Mouse (Mus musculus) CH12.LX (cell line): ENCODE measurements around the gene Gm12845. TPM values are rescaled to one million over a fixed set of nuclear protein-coding genes. Genes with fewer than 3 reads are reported as not detected.

Source experiments
- DNase-seq: peaks from one replicate; pipeline ENCODE4 v3.0.0-alpha.2; 2013; ENCODE audit errors: extremely low read depth
- H3K27ac ChIP-seq: 2 replicates; pipeline ENCODE4 v1.5.1; 2012; ENCODE audit warnings: low read depth, mild to moderate bottlenecking, control low read depth, moderate library complexity; ENCODE audit not compliant: insufficient read depth
- H3K27me3 ChIP-seq: replicated peaks from 2 replicates; pipeline ENCODE3; 2012; ENCODE audit warnings: inconsistent platforms
- H3K36me3 ChIP-seq, 2 experiments: replicated peaks in 1 of 2; 2 replicates each; pipeline versions ENCODE3 to v1.6.1; 2012; ENCODE audit warnings: inconsistent platforms in 1 of 2, low read length in 1 of 2, mild to moderate bottlenecking in 1 of 2, mixed read lengths in 1 of 2, moderate library complexity in 1 of 2; ENCODE audit not compliant: control insufficient read depth in 1 of 2, insufficient read depth in 1 of 2
- H3K4me1 ChIP-seq, 2 experiments: 2 replicates each; pipeline ENCODE4 v1.6.1; 2012; ENCODE audit warnings: inconsistent platforms in 1 of 2, moderate library complexity in 1 of 2; ENCODE audit not compliant: insufficient read depth in 2 of 2, control insufficient read depth in 1 of 2
- H3K4me2 ChIP-seq: 2 replicates; pipeline ENCODE4 v1.6.1; 2012; ENCODE audit warnings: low read depth, mild to moderate bottlenecking, control low read depth; ENCODE audit not compliant: poor library complexity, insufficient read depth, severe bottlenecking
- H3K4me3 ChIP-seq, 3 experiments: fragments of 150-350 bp in 1 of 3; sonication (generic) in 1 of 3; replicated peaks in 1 of 3; 2 replicates each; pipeline versions ENCODE3 to v1.5.1; 2011 to 2012; ENCODE audit warnings: low read depth in 2 of 3, low read length in 2 of 3, mild to moderate bottlenecking in 2 of 3, moderate library complexity in 2 of 3, control low read depth in 1 of 3, improper control_type of control experiment in 1 of 3, inconsistent platforms in 1 of 3, mixed read lengths in 1 of 3; ENCODE audit not compliant: poor library complexity in 1 of 3
- H3K79me2 ChIP-seq: replicated peaks from 2 replicates; pipeline ENCODE4 v1.6.1; 2012; ENCODE audit warnings: mild to moderate bottlenecking, moderate library complexity; ENCODE audit not compliant: control insufficient read depth, poor library complexity, insufficient read depth, severe bottlenecking; ENCODE audit errors: extremely low read depth
- H3K9ac ChIP-seq: 2 replicates; pipeline ENCODE4 v1.6.1; 2012; ENCODE audit warnings: low read depth, mild to moderate bottlenecking, control low read depth, moderate library complexity; ENCODE audit not compliant: insufficient read depth
- H3K9me3 ChIP-seq: replicated peaks from 2 replicates; pipeline ENCODE3; 2012; ENCODE audit warnings: low read length, inconsistent platforms, mixed read lengths
- BHLHE40 ChIP-seq: IDR thresholded peaks from 2 replicates; pipeline ENCODE4 v1.6.1; 2011; ENCODE audit warnings: mild to moderate bottlenecking, low read depth, low read length, improper control_type of control experiment
- CHD2 ChIP-seq: IDR thresholded peaks from 2 replicates; pipeline ENCODE4 v1.6.1; 2011; ENCODE audit warnings: low read length, improper control_type of control experiment
- CTCF ChIP-seq, 2 experiments: IDR thresholded peaks in 1 of 2; conservative IDR thresholded peaks in 1 of 2; 2 replicates each; pipeline ENCODE4 v1.5.1; 2011 to 2012; ENCODE audit warnings: low read depth in 2 of 2, low read length in 2 of 2, improper control_type of control experiment in 1 of 2, inconsistent platforms in 1 of 2, mild to moderate bottlenecking in 1 of 2, moderate library complexity in 1 of 2
- JUN ChIP-seq: IDR thresholded peaks from 2 replicates; pipeline ENCODE4 v1.6.1; 2011; ENCODE audit warnings: low read depth, mild to moderate bottlenecking, low read length, improper control_type of control experiment, moderate library complexity; ENCODE audit not compliant: insufficient read depth
- JUND ChIP-seq: conservative IDR thresholded peaks from 2 replicates; pipeline ENCODE4 v1.6.1; 2011; ENCODE audit warnings: low read depth, low read length, improper control_type of control experiment
- KAT2A ChIP-seq: IDR thresholded peaks from 2 replicates; pipeline ENCODE4 v1.6.1; 2012; ENCODE audit warnings: low read length, improper control_type of control experiment, inconsistent platforms; ENCODE audit not compliant: insufficient replicate concordance
- MEF2A ChIP-seq: IDR thresholded peaks from 2 replicates; pipeline ENCODE4 v1.6.1; 2014; ENCODE audit warnings: low read depth, mild to moderate bottlenecking, inconsistent platforms, low read length, improper control_type of control experiment, borderline replicate concordance
- MXI1 ChIP-seq: IDR thresholded peaks from 2 replicates; pipeline ENCODE4 v1.6.1; 2011; ENCODE audit warnings: mild to moderate bottlenecking, low read depth, low read length, improper control_type of control experiment
- NELFE ChIP-seq: IDR thresholded peaks from 2 replicates; pipeline ENCODE4 v1.6.1; 2011; ENCODE audit warnings: low read depth, low read length, improper control_type of control experiment
- NRF1 ChIP-seq: IDR thresholded peaks from 2 replicates; pipeline ENCODE4 v1.6.1; 2014; ENCODE audit warnings: low read depth, mild to moderate bottlenecking, inconsistent platforms, low read length, improper control_type of control experiment, moderate library complexity
- PAX5 ChIP-seq: IDR thresholded peaks from 2 replicates; pipeline ENCODE4 v1.6.1; 2012; ENCODE audit warnings: low read length, inconsistent platforms, mixed read lengths
- POLR2A ChIP-seq: IDR thresholded peaks from 2 replicates; pipeline ENCODE4 v1.6.1; 2011; ENCODE audit warnings: low read depth, mild to moderate bottlenecking, improper control_type of control experiment, low read length
- RAD21 ChIP-seq: IDR thresholded peaks from 2 replicates; pipeline ENCODE4 v1.6.1; 2011; ENCODE audit warnings: low read depth, mild to moderate bottlenecking, low read length, improper control_type of control experiment, moderate library complexity
- RCOR1 ChIP-seq: conservative IDR thresholded peaks from 2 replicates; pipeline ENCODE4 v1.6.1; 2012; ENCODE audit warnings: low read depth, mild to moderate bottlenecking, inconsistent platforms, low read length, improper control_type of control experiment
- SMC3 ChIP-seq: IDR thresholded peaks from 2 replicates; pipeline ENCODE4 v1.6.1; 2011; ENCODE audit warnings: low read depth, low read length, improper control_type of control experiment
- TBP ChIP-seq: conservative IDR thresholded peaks from 2 replicates; pipeline ENCODE4 v1.6.1; 2011; ENCODE audit warnings: low read depth, low read length, improper control_type of control experiment
- TCF12 ChIP-seq: IDR thresholded peaks from 2 replicates; pipeline ENCODE4 v1.6.1; 2014; ENCODE audit warnings: low read depth, mild to moderate bottlenecking, inconsistent platforms, low read length, improper control_type of control experiment
- USF1 ChIP-seq: IDR thresholded peaks from 2 replicates; pipeline ENCODE4 v1.6.1; 2014; ENCODE audit warnings: low read depth, mild to moderate bottlenecking, inconsistent platforms, low read length, improper control_type of control experiment
- USF2 ChIP-seq: conservative IDR thresholded peaks from 2 replicates; pipeline ENCODE4 v1.6.1; 2011; ENCODE audit warnings: low read depth, low read length, improper control_type of control experiment
- ZC3H11A ChIP-seq: IDR thresholded peaks from 2 replicates; pipeline ENCODE4 v1.6.1; 2012; ENCODE audit warnings: low read depth, mild to moderate bottlenecking, inconsistent platforms, low read length, improper control_type of control experiment
- ZKSCAN1 ChIP-seq: IDR thresholded peaks from 2 replicates; pipeline ENCODE4 v1.6.1; 2012; ENCODE audit warnings: low read depth, inconsistent platforms, low read length, improper control_type of control experiment, borderline replicate concordance
- ZNF384 ChIP-seq: IDR thresholded peaks from 2 replicates; pipeline ENCODE4 v1.6.1; 2012; ENCODE audit warnings: low read depth, low read length, improper control_type of control experiment, inconsistent platforms
- dilution Hi-C: fragments of 300-500 bp; cut with MboI; formaldehyde crosslinking; loops from 2 replicates; pipeline ENCODE4 v1.14.3; 2020; ENCODE audit warnings: low sequenced_read_pairs; ENCODE audit not compliant: extremely low pct_unique_long_range_greater_than_20kb, extremely low pct_ligation_motif_present
- in situ Hi-C: fragments of 300-500 bp; cut with MboI; formaldehyde crosslinking; loops from 3 replicates; pipeline ENCODE4 v1.14.3; 2019; ENCODE audit warnings: low sequenced_read_pairs, low pct_ligation_motif_present, low pct_unique_long_range_greater_than_20kb, mixed read lengths
- polyA plus RNA-seq: library from polyadenylated mRNA; unstranded; fragments of >175 nt; gene quantifications from 2 replicates; pipeline ENCODE4 v1.2.1, GENCODE M21; 2012; ENCODE audit warnings: low read depth; ENCODE audit not compliant: insufficient read length
- total RNA-seq, 2 experiments: library from RNA; depleted of rRNA; stranded (reverse); fragments of 300-350 nt in 1 of 2; fragments of >200 nt in 1 of 2; gene quantifications; 2 replicates each; pipeline ENCODE4 v1.2.3; 2012 to 2014

Gm12845 gene
- total and polyA plus RNA-seq, 3 experiments: 0.08 to 0.17 TPM; not detected in 1

GRCm38 (mm10) chr4:117770935-117771334 lies 46.7 kb downstream of the Gm12845 start:
- Histone ChIP-seq H3K4me2 (no peak overlapping the region), H3K27ac (no peak overlapping the region), H3K36me3 (no peaks in the 10 kb centered on the region), H3K27me3 (no peaks in the 10 kb centered on the region), H3K79me2 (no peaks in the 10 kb centered on the region), H3K4me1 (peaks cover 0 to 4% of the 10 kb centered on the region in 2 experiments; a peak in 1 of 4 replicates), H3K4me3 (no peak overlapping the region), H3K9me3 (no peaks in the 10 kb centered on the region), H3K9ac (no peak overlapping the region)
- dilution Hi-C loops (no loop called here), in situ Hi-C loops (loop anchor here (10.0 kb wide), 1 partner anchor 56 kb away; no protein-coding TSS in a partner anchor)
- peak; percentile 71 for DNase-seq
- TF ChIP-seq NRF1 (no peak), ZNF384 (no peak), MXI1 (no peak), ZKSCAN1 (no peak), ZC3H11A (no peak), SMC3 (peak; percentile 45), RAD21 (peak; percentile 73), CTCF (conservative IDR thresholded peaks at IDR 0.05 in 1 of 2, IDR thresholded peaks at IDR 0.05 in 1 of 2; ENCODE audit: low read depth in 2 of 2, low read length in 2 of 2) (peak; percentile 35 to 77; a peak in 3 of 4 replicates)

GRCm38 (mm10) chr4:117772960-117773359 lies 48.7 kb downstream of the Gm12845 start:
- H3K4me2 ChIP-seq: no peak overlapping the region
- TF ChIP-seq JUN (no peak), TBP (no peak), NELFE (no peak), JUND (no peak), USF1 (no peak), MXI1 (no peak), ZKSCAN1 (no peak), USF2 (no peak), RAD21 (no peak), CHD2 (no peak), BHLHE40 (no peak), KAT2A (no peak), NRF1 (no peak), RCOR1 (no peak), PAX5 (no peak), POLR2A (no peak), TCF12 (no peak), MEF2A (no peak)
- no peak overlapping the region for H3K4me3 ChIP-seq
- in situ Hi-C loops: loop anchor here (10.0 kb wide), 1 partner anchor 58 kb away; no protein-coding TSS in a partner anchor
- DNase-seq: no peak
- no peaks in the 10 kb centered on the region for H3K27me3 ChIP-seq
- dilution Hi-C loops: no loop called here
- no peaks in the 10 kb centered on the region for H3K36me3 ChIP-seq
- no peak overlapping the region for H3K9ac ChIP-seq
- peaks cover 0 to 4% of the 10 kb centered on the region in 2 experiments; a peak in 1 of 4 replicates for H3K4me1 ChIP-seq
- H3K9me3 ChIP-seq: no peaks in the 10 kb centered on the region
- H3K79me2 ChIP-seq: no peaks in the 10 kb centered on the region
- H3K27ac ChIP-seq: no peak overlapping the region

Other genes with a start within 250 kb of the Gm12845 start
- gene Rnf220, start 227.4 kb upstream of the Gm12845 start, total RNA-seq (2012; rRNA removed): 78.7 and 86.8 TPM in 2 replicates
- gene Rnf220, start 227.4 kb upstream of the Gm12845 start, total RNA-seq (2014; rRNA removed): 64.4 and 67.2 TPM in 2 replicates
- 117 and 122 TPM in 2 replicates for gene Rnf220, start 227.4 kb upstream of the Gm12845 start, polyA plus RNA-seq
- 31.6 and 38.0 TPM in 2 replicates for gene Eri3, start 174.0 kb upstream of the Gm12845 start, total RNA-seq (2012; rRNA removed)
- 28.4 and 31.2 TPM in 2 replicates for gene Eri3, start 174.0 kb upstream of the Gm12845 start, total RNA-seq (2014; rRNA removed)
- gene Eri3, start 174.0 kb upstream of the Gm12845 start, polyA plus RNA-seq: 31.1 and 31.9 TPM in 2 replicates
- gene Dmap1, start 42.1 kb upstream of the Gm12845 start, total RNA-seq (2012; rRNA removed): 39.3 and 42.2 TPM in 2 replicates
- gene Dmap1, start 42.1 kb upstream of the Gm12845 start, total RNA-seq (2014; rRNA removed): 39.3 and 42.6 TPM in 2 replicates
- 43.4 and 44.5 TPM in 2 replicates for gene Dmap1, start 42.1 kb upstream of the Gm12845 start, polyA plus RNA-seq
- not detected in 2 replicates for gene Klf17, start 41.2 kb downstream of the Gm12845 start, total RNA-seq (2012; rRNA removed)
- not detected in 2 replicates for gene Klf17, start 41.2 kb downstream of the Gm12845 start, total RNA-seq (2014; rRNA removed)
- gene Klf17, start 41.2 kb downstream of the Gm12845 start, polyA plus RNA-seq: not detected in 2 replicates
- gene Slc6a9, start 110.1 kb downstream of the Gm12845 start, total RNA-seq (2012; rRNA removed): 3.9 and 15.6 TPM in 2 replicates
- 1.8 and 4.0 TPM in 2 replicates for gene Slc6a9, start 110.1 kb downstream of the Gm12845 start, total RNA-seq (2014; rRNA removed)
- 7.8 and 9.1 TPM in 2 replicates for gene Slc6a9, start 110.1 kb downstream of the Gm12845 start, polyA plus RNA-seq
- 0.46 and 0.93 TPM in 2 replicates for gene Ccdc24, start 148.1 kb downstream of the Gm12845 start, total RNA-seq (2012; rRNA removed)
- not detected in 2 replicates for gene Ccdc24, start 148.1 kb downstream of the Gm12845 start, total RNA-seq (2014; rRNA removed)
- 0.40 and 0.81 TPM in 2 replicates for gene Ccdc24, start 148.1 kb downstream of the Gm12845 start, polyA plus RNA-seq
- 0.25 and 0.29 TPM in 2 replicates for gene B4galt2, start 159.1 kb downstream of the Gm12845 start, total RNA-seq (2012; rRNA removed)
- not detected in 2 replicates for gene B4galt2, start 159.1 kb downstream of the Gm12845 start, total RNA-seq (2014; rRNA removed)
- 0.14 and 0.22 TPM in 2 replicates for gene B4galt2, start 159.1 kb downstream of the Gm12845 start, polyA plus RNA-seq
- 169 and 186 TPM in 2 replicates for gene Atp6v0b, start 162.9 kb downstream of the Gm12845 start, total RNA-seq (2012; rRNA removed)
- gene Atp6v0b, start 162.9 kb downstream of the Gm12845 start, total RNA-seq (2014; rRNA removed): 165 and 176 TPM in 2 replicates
- 189 and 202 TPM in 2 replicates for gene Atp6v0b, start 162.9 kb downstream of the Gm12845 start, polyA plus RNA-seq
- gene Dph2, start 167.6 kb downstream of the Gm12845 start, total RNA-seq (2012; rRNA removed): 19.8 and 25.8 TPM in 2 replicates
- gene Dph2, start 167.6 kb downstream of the Gm12845 start, total RNA-seq (2014; rRNA removed): 20.9 and 21.5 TPM in 2 replicates
- gene Dph2, start 167.6 kb downstream of the Gm12845 start, polyA plus RNA-seq: 15.2 and 20.8 TPM in 2 replicates
- 22.0 and 27.5 TPM in 2 replicates for gene Ipo13, start 190.6 kb downstream of the Gm12845 start, total RNA-seq (2012; rRNA removed)
- gene Ipo13, start 190.6 kb downstream of the Gm12845 start, total RNA-seq (2014; rRNA removed): 5.9 and 7.4 TPM in 2 replicates
- 46.5 and 54.1 TPM in 2 replicates for gene Ipo13, start 190.6 kb downstream of the Gm12845 start, polyA plus RNA-seq
- not detected in 2 replicates for gene Artn, start 205.4 kb downstream of the Gm12845 start, total RNA-seq (2012; rRNA removed)
- not detected in 2 replicates for gene Artn, start 205.4 kb downstream of the Gm12845 start, total RNA-seq (2014; rRNA removed)
- gene Artn, start 205.4 kb downstream of the Gm12845 start, polyA plus RNA-seq: not detected in 2 replicates